ENCODE assay signal across 8 mouse cellular contexts in the genomic region with DNA sequence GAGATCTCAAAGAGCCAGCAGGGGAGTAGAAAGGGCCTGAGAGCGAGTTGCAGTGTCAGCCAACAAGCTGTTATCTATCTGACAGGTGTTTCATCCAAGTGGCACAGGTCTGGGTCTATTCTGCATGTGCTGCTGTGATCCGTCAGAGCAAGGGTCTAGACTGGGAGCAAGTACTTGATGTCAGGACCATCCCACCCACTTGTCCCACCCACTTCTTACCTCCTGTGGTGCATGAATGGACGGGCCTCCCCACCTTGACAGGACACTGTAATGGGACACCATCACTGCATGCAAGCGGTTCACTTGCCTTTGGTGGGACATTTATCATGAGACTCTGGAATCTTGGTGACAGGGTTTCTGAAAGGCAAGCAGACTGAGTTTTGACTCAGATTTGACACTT. TPM values are rescaled to one million over a fixed set of nuclear protein-coding genes. Genes with fewer than 3 reads are reported as not detected.
DNase-seq lines count a peak whose midpoint lies in the region; ATAC-seq lines count a peak whose summit lies in the region.

No protein-coding gene starts in this region.

- no peaks in the 10 kb centered on the region for H3K9me3 ChIP-seq in heart, embryonic 15.5 days (replicated peaks)
- no peaks in the 10 kb centered on the region for H3K9me3 ChIP-seq in forebrain, embryonic 16.5 days (ENCODE audit: control insufficient read depth, low read length)

- intact Hi-C loops in gastrocnemius, postnatal 36 days (cut with DNase I), result no loop called here

- H3K4me3 ChIP-seq in heart, embryonic 15.5 days, result peak overlapping the region; percentile 70
- H3K4me3 ChIP-seq in forebrain, embryonic 16.5 days (replicated peaks; ENCODE audit: low read length), result peak overlapping the region; percentile 58

- H3K36me3 ChIP-seq in heart, embryonic 15.5 days, result no peaks in the 10 kb centered on the region
- no peaks in the 10 kb centered on the region for H3K36me3 ChIP-seq in forebrain, embryonic 16.5 days (ENCODE audit: control insufficient read depth, insufficient read depth)

- 9% methylated on average over 4 of the region's 4 CpGs for WGBS in heart, embryonic 15.5 days
- WGBS in forebrain, embryonic 16.5 days, result 27% methylated on average over 4 of the region's 4 CpGs

- H3K27ac ChIP-seq in heart, embryonic 15.5 days, result peak overlapping the region; percentile 93
- H3K27ac ChIP-seq in forebrain, embryonic 16.5 days (ENCODE audit: low read length), result no peak overlapping the region

- H3K4me2 ChIP-seq in heart, embryonic 15.5 days, result peak overlapping the region; percentile 78
- peak overlapping the region; percentile 91 for H3K4me2 ChIP-seq in forebrain, embryonic 16.5 days (ENCODE audit: low read length)

- no peak for ATAC-seq in heart, embryonic 15.5 days (replicated peaks; ENCODE audit: insufficient number of reproducible peaks, insufficient read depth, low FRiP score, low read depth)
- ATAC-seq in forebrain, embryonic 16.5 days, result no peak
- peak; percentile 12; the same call in 1 of the 2 replicates for ATAC-seq in megakaryocyte-erythroid progenitor cell, adult 5-6 weeks (replicated peaks; ENCODE audit: low FRiP score, low TSS enrichment, poor library complexity, severe bottlenecking)

- DNase-seq in heart, adult 11 months, result no peak
- DNase-seq in ES-CJ7 (ENCODE audit: low read depth, low spot score), result peak; percentile 36
- DNase-seq in layer of hippocampus, postnatal 14 days (ENCODE audit: low spot score in 2 of 2), result no peak
- no peak for DNase-seq in gastrocnemius, postnatal 36 days
- no peak for DNase-seq in left cerebral cortex, adult 9 months (ENCODE audit: low spot score in 2 of 2)

- H3K9ac ChIP-seq in heart, embryonic 15.5 days, result peak overlapping the region; percentile 80
- H3K9ac ChIP-seq in forebrain, embryonic 16.5 days (replicated peaks; ENCODE audit: low read depth, low read length), result no peak overlapping the region

- H3K4me1 ChIP-seq in heart, embryonic 15.5 days (replicated peaks), result peaks cover 67% of the 10 kb centered on the region
- peaks cover 29% of the 10 kb centered on the region for H3K4me1 ChIP-seq in forebrain, embryonic 16.5 days (replicated peaks; ENCODE audit: control insufficient read depth, insufficient read depth, low read length)

- no peaks in the 10 kb centered on the region for H3K27me3 ChIP-seq in heart, embryonic 15.5 days
- H3K27me3 ChIP-seq in forebrain, embryonic 16.5 days (replicated peaks; ENCODE audit: control insufficient read depth, insufficient read depth, low read length), result no peaks in the 10 kb centered on the region

RNA-seq across cellular contexts. Expression of a gene that starts 10.0 kb away (rescaled TPM):
- 149 and 169 TPM in 2 replicates for polyA plus RNA-seq in heart, embryonic 15.5 days (2015; fragmentation: Nextera tagmentation; extraction: Ambion mirVana)
- polyA plus RNA-seq in forebrain, embryonic 16.5 days (2015; fragmentation: Nextera tagmentation; extraction: Ambion mirVana), result 14.5 and 17.6 TPM in 2 replicates
- total RNA-seq in megakaryocyte-erythroid progenitor cell, adult 5-6 weeks (2014; fragmentation: Nextera tagmentation), result 77.6 and 100 TPM in 2 replicates
- total RNA-seq in megakaryocyte-erythroid progenitor cell, adult 5-6 weeks (2017), result 91.4 and 112 TPM in 2 replicates
- 100 to 1,000 TPM; 150 to 168 TPM for total RNA-seq in layer of hippocampus, postnatal 14 days (2021)
- total RNA-seq in gastrocnemius, postnatal 36 days (2021), result 10 to 100 TPM; 18.1 to 22.8 TPM

RNA-seq across cellular contexts. Expression of a gene that starts 36.1 kb away (rescaled TPM):
- 70.5 and 85.0 TPM in 2 replicates for polyA plus RNA-seq in heart, embryonic 15.5 days (2015; fragmentation: Nextera tagmentation; extraction: Ambion mirVana)
- polyA plus RNA-seq in forebrain, embryonic 16.5 days (2015; fragmentation: Nextera tagmentation; extraction: Ambion mirVana), result 17.3 and 19.9 TPM in 2 replicates
- 1.8 and 7.6 TPM in 2 replicates for total RNA-seq in megakaryocyte-erythroid progenitor cell, adult 5-6 weeks (2014; fragmentation: Nextera tagmentation)
- 0.94 and 2.1 TPM in 2 replicates for total RNA-seq in megakaryocyte-erythroid progenitor cell, adult 5-6 weeks (2017)
- 10 to 100 TPM; 16.6 to 18.2 TPM for total RNA-seq in layer of hippocampus, postnatal 14 days (2021)
- total RNA-seq in gastrocnemius, postnatal 36 days (2021), result 100 to 1,000 TPM; 108 to 122 TPM

RNA-seq across cellular contexts. Expression of a gene that starts 49.4 kb away (rescaled TPM):
- 3,693 and 4,133 TPM in 2 replicates for polyA plus RNA-seq in heart, embryonic 15.5 days (2015; fragmentation: Nextera tagmentation; extraction: Ambion mirVana)
- polyA plus RNA-seq in forebrain, embryonic 16.5 days (2015; fragmentation: Nextera tagmentation; extraction: Ambion mirVana), result 0.88 TPM in 1 of 2 replicates, not detected in the other
- 5.4 TPM in 1 of 2 replicates, not detected in the other for total RNA-seq in megakaryocyte-erythroid progenitor cell, adult 5-6 weeks (2014; fragmentation: Nextera tagmentation)
- total RNA-seq in megakaryocyte-erythroid progenitor cell, adult 5-6 weeks (2017), result 0.46 TPM in 1 of 2 replicates, not detected in the other
- total RNA-seq in layer of hippocampus, postnatal 14 days (2021), result 1 to 10 TPM; 3.6 to 4.9 TPM
- 100 to 1,000 TPM in 1 of 2 experiments, 10 to 100 TPM in 1; 69.4 to 433 TPM for total RNA-seq in gastrocnemius, postnatal 36 days (2021)

Comparison
In these comparisons a context has a peak if more than half of its experiments do, and no peak if none do; other contexts are left out.
1. RNA of a gene that starts 36.1 kb away (total RNA-seq): 108 to 122 TPM in gastrocnemius, postnatal 36 days; 16.6 to 18.2 TPM in layer of hippocampus, postnatal 14 days and 0.94 to 7.6 TPM in megakaryocyte-erythroid progenitor cell, adult 5-6 weeks; every median in the first group is over 4 times any median in the second.
2. RNA of a gene that starts 49.4 kb away (total RNA-seq): 69.4 to 433 TPM in gastrocnemius, postnatal 36 days; 0.46 to 5.4 TPM in megakaryocyte-erythroid progenitor cell, adult 5-6 weeks and 3.6 to 4.9 TPM in layer of hippocampus, postnatal 14 days; every median in the first group is over 10 times any median in the second.